Mouse (Mus musculus): ENCODE measurements around the gene Ly6c2. TPM values are rescaled to one million over a fixed set of nuclear protein-coding genes. Genes with fewer than 3 reads are reported as not detected.
"Not testable (repeated sequence)": the region's sequence is repeated elsewhere in the genome, so short reads cannot be mapped to it uniquely, and the experiment has no call there.

Gene Ly6c2
- polyA plus RNA-seq (2015; fragmentation: Nextera tagmentation; extraction: Ambion mirVana): 0.34 and 0.50 TPM in 2 replicates

- H3K9me3 ChIP-seq; ATAC-seq (replicated peaks); H3K27ac ChIP-seq; H3K4me3 ChIP-seq; H3K36me3 ChIP-seq (replicated peaks); H3K9ac ChIP-seq; H3K27me3 ChIP-seq (replicated peaks); H3K4me2 ChIP-seq; H3K4me1 ChIP-seq: not testable (repeated sequence)
- 82% methylated on average over 1 of the region's 1 CpGs for WGBS
These were observed at the start of gene Ly6c2 for GRCm38 (mm10) chr15:75111861-75112630. Ly6c2 (minus strand) TSS chr15:75111970.

DNA sequence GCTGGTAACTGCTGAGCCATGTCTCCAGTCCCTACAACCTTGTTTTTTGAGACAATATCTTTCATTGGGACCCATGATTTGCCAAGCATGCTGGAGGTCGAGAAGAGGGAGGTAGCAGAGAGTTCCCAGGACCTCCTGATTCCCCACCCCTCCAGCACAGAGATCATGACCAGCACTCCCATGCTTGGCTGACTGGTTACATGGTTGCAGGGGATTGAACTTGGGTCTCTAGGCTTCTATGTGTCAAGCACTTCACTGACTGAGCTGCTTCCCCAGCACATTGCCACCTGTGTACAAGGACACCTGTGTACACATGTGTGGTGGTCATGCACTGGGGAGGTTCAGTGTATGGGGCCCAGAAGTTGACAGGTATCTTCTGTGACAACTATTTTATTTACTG is 45.9 kb upstream of the Ly6c2 start:
- H3K36me3 ChIP-seq (replicated peaks): no peaks in the 10 kb centered on the region
- H3K27me3 ChIP-seq (replicated peaks): no peaks in the 10 kb centered on the region
- no peak overlapping the region for H3K4me3 ChIP-seq
- no peak for ATAC-seq (replicated peaks)
- no peaks in the 10 kb centered on the region for H3K9me3 ChIP-seq
- H3K4me2 ChIP-seq: no peak overlapping the region
- 36% methylated on average over 1 of the region's 1 CpGs for WGBS
- no peaks in the 10 kb centered on the region for H3K4me1 ChIP-seq
- H3K9ac ChIP-seq: no peak overlapping the region
- no peak overlapping the region for H3K27ac ChIP-seq

- Histone ChIP-seq H3K4me3 (no peak within 1 kb of the TSS), H3K36me3 (replicated peaks) (no peaks in the 10 kb centered on the region), H3K4me1 (no peaks in the 10 kb centered on the region), H3K9ac (no peak within 1 kb of the TSS), H3K27me3 (replicated peaks) (no peaks in the 10 kb centered on the region), H3K4me2 (no peak within 1 kb of the TSS), H3K9me3 (no peaks in the 10 kb centered on the region), H3K27ac (no peak within 1 kb of the TSS)
- 96% methylated on average over 1 of the region's 1 CpGs for WGBS
- no peak for ATAC-seq (replicated peaks)
These were observed 43.2 kb upstream of the Ly6c2 start, which contains the start of gene Ly6g for GRCm38 (mm10) chr15:75154940-75155339. Ly6g (plus strand) TSS chr15:75155240.

DNA sequence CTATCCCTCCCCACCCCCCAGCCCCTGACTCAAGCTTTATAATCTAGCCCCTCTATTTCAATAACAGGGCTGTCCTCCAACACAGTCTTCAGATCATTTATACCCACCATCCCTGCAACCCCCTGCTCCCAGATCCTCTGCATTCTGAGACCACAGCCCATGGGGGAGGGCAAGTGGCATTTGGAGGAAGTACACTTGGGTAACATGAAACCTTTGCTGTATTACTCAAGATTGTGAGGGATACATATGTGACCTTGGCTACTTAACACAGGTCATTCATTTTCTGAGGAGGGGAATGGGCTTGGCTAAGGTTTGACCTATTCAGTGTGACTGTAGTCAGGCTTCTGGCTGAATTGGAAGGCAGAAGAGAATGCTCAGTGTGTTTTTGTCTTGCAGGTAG is 41.3 kb upstream of the Ly6c2 start:
- Histone ChIP-seq H3K27ac (no peak overlapping the region), H3K36me3 (replicated peaks) (no peaks in the 10 kb centered on the region), H3K4me3 (no peak overlapping the region), H3K9ac (no peak overlapping the region), H3K27me3 (replicated peaks) (no peaks in the 10 kb centered on the region), H3K4me1 (no peaks in the 10 kb centered on the region), H3K9me3 (no peaks in the 10 kb centered on the region), H3K4me2 (no peak overlapping the region)
- ATAC-seq (replicated peaks): no peak

GRCm38 (mm10) chr15:75143735-75144134 is 32.0 kb upstream of the Ly6c2 start:
- Histone ChIP-seq H3K27me3 (replicated peaks) (no peaks in the 10 kb centered on the region), H3K4me3 (no peak overlapping the region), H3K27ac (no peak overlapping the region), H3K4me1 (no peaks in the 10 kb centered on the region), H3K9ac (no peak overlapping the region), H3K9me3 (no peaks in the 10 kb centered on the region), H3K4me2 (no peak overlapping the region), H3K36me3 (replicated peaks) (no peaks in the 10 kb centered on the region)
- no peak for ATAC-seq (replicated peaks)
- 72% methylated on average over 3 of the region's 3 CpGs for WGBS

- H3K9me3 ChIP-seq; H3K27me3 ChIP-seq (replicated peaks); H3K36me3 ChIP-seq (replicated peaks); H3K4me3 ChIP-seq; H3K4me2 ChIP-seq; H3K9ac ChIP-seq; ATAC-seq (replicated peaks); H3K27ac ChIP-seq; H3K4me1 ChIP-seq: not testable (repeated sequence)
- WGBS: 40% methylated on average over 6 of the region's 6 CpGs
These were observed 30.1 kb upstream of the Ly6c2 start for GRCm38 (mm10) chr15:75141812-75142360.

DNA sequence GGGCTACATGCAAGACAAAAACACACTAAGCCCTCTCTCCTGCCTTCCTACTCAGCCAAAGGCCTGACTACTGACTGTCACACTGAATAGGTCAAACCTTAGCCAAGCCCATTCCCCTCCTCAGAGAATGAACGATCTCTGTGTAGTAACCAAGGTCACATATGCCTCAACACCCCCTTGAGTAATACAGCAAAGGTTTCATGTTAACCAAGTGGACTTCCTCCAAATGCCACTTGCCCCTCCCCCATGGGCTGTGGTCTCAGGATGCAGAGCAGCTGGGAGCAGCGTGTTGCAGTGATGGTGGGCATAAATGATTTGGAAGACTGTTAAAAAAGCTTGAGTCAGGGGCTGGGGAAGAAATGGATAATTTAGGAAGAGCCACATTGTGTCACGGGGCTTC is 26.0 kb upstream of the Ly6c2 start:
- H3K4me2 ChIP-seq; ATAC-seq (replicated peaks); H3K9me3 ChIP-seq; H3K27me3 ChIP-seq (replicated peaks); H3K9ac ChIP-seq; H3K27ac ChIP-seq; H3K4me3 ChIP-seq; H3K36me3 ChIP-seq (replicated peaks); H3K4me1 ChIP-seq: not testable (repeated sequence)
- WGBS: 62% methylated on average over 3 of the region's 3 CpGs

DNA sequence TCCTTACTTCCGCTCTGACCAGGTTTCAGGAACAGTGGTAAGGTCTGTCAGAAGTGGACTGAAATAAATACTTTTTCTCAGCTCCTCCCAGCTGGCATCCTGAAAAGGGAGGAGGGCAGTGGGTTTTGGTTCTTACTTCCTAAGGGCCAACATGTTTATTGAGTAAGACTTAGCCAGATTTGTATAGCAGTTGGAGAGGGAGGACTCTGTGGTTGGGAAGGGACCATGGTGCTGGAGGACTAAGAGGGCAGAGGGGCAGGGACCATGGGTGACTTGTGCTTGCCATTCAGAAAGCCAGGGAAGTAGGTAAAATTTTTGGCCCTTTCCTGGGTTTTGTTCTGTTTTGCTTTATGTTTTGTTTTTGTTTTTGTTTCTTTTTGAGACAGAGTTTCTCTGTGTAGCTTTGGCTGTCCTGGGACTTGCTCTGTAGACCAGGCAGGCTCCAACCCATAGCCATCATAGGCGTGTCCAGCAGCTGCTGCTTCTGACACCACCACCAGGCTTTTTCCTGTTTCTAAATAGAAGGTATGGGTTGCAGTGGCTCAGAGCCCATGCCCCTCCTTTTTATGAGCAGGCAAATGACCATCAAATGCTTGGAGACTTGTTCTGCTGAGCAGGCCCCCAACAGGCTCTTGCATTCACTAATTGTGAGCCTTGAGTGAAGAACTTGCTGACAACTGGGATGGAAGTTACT is 23.5 kb upstream of the Ly6c2 start:
- H3K27me3 ChIP-seq (replicated peaks); ATAC-seq (replicated peaks); H3K4me3 ChIP-seq; H3K36me3 ChIP-seq (replicated peaks); H3K4me2 ChIP-seq; H3K27ac ChIP-seq; H3K9ac ChIP-seq; H3K9me3 ChIP-seq; H3K4me1 ChIP-seq: not testable (repeated sequence)
- 99% methylated on average over 2 of the region's 2 CpGs for WGBS

- H3K4me1 ChIP-seq; H3K27me3 ChIP-seq (replicated peaks): not testable (repeated sequence)
- WGBS: 93% methylated on average over 2 of the region's 2 CpGs
These were observed 20.6 kb upstream of the Ly6c2 start for GRCm38 (mm10) chr15:75132346-75132745.

DNA sequence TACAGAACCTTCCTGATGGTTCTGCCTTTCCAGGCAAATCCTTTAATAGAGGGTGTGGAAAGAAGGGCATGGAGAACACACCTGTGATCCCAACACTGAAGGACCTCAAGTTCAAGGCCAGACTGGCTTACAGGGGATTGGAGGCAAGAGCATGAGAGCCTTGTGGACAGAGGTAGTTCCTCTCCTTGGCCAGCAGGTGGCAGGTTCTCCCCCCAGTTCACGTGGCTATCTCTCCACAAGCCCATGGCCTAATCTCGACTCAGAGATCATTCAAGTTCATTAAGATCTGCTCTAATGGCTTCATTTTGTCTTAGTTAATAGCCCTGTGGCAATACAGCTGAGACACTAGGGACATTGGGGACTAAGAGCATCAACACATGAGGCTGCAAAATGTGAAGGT is 8.3 kb upstream of the Ly6c2 start:
- 17% methylated on average over 2 of the region's 2 CpGs for WGBS
- H3K4me2 ChIP-seq: no peak overlapping the region
- no peaks in the 10 kb centered on the region for H3K4me1 ChIP-seq
- H3K9me3 ChIP-seq: no peaks in the 10 kb centered on the region
- no peaks in the 10 kb centered on the region for H3K36me3 ChIP-seq (replicated peaks)
- H3K9ac ChIP-seq: no peak overlapping the region
- H3K27me3 ChIP-seq (replicated peaks): no peaks in the 10 kb centered on the region
- H3K4me3 ChIP-seq: no peak overlapping the region
- H3K27ac ChIP-seq: no peak overlapping the region
- ATAC-seq (replicated peaks): no peak

More at GRCm38 (mm10) chr15:75132346-75132745, 20.6 kb upstream of the Ly6c2 start:
- not testable (repeated sequence) for ATAC-seq (replicated peaks); H3K36me3 ChIP-seq (replicated peaks); H3K9ac ChIP-seq; H3K4me2 ChIP-seq; H3K4me3 ChIP-seq; H3K9me3 ChIP-seq; H3K27ac ChIP-seq

DNA sequence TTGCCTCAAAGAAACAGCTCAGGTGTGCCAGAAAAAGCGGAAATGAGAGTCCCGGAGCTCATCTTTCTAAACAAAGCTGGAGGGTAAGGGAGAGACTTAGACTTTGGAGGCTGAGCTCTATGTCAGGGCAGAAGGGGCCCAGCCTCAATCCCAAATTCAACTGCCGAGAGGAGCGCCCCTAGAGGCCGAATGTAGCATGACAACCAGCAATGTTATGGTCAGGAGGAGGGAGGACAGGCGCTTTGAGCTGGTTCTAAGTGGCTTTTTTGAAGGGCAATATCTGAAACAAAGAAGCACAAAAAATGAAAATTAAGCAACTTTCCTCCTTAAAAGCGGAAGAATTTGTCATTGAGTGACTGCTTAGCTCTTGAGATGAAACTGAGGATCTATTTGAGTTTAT is 7.0 kb upstream of the Ly6c2 start:
- not testable (repeated sequence) for H3K27me3 ChIP-seq (replicated peaks); H3K4me3 ChIP-seq; H3K4me1 ChIP-seq; ATAC-seq (replicated peaks); H3K9ac ChIP-seq; H3K27ac ChIP-seq; H3K9me3 ChIP-seq; H3K36me3 ChIP-seq (replicated peaks); H3K4me2 ChIP-seq
- 30% methylated on average over 6 of the region's 7 CpGs for WGBS

DNA sequence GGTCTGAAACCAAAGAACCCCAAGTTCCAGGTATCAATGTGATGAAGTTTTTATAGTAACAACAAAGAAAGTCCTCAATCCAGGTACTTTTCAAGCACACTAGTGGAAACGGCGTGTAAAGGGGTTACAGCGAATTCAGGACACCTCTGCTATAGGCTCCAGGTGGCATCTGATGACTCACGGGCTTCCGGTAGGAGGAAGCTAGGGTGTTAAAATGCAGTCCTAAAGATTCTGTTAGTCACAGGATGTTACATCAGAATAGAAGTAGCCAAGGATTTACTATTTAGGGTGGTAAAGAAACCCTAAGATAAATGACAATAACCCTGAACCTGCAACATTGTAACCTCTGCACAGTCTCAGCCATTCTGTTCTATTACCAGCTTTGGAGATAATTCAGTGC is 5.7 kb upstream of the Ly6c2 start:
- H3K36me3 ChIP-seq (replicated peaks); ATAC-seq (replicated peaks); H3K4me2 ChIP-seq; H3K9ac ChIP-seq; H3K9me3 ChIP-seq; H3K27ac ChIP-seq; H3K4me1 ChIP-seq; H3K27me3 ChIP-seq (replicated peaks); H3K4me3 ChIP-seq: not testable (repeated sequence)
- 97% methylated on average over 5 of the region's 5 CpGs for WGBS

DNA sequence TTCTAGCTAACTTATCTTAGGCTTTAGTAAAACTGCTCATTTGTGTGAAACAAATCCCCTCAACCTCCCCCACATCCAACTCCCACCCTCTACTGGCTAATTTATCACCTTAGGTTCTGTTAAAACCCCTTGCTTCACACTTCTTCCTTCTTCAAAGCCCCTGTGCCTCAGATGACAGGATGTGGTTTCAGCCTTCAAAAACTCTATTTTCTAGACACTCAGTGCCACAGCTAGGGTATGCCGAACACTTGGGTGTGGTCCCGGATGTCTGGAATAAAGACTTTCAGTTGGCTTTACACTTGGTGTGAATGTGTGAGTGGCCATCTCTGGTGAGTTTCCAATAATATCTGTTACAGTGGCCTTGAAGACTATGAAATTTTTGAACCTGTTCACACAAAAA is 4.8 kb upstream of the Ly6c2 start:
- no peaks in the 10 kb centered on the region for H3K27me3 ChIP-seq (replicated peaks)
- H3K36me3 ChIP-seq (replicated peaks): no peaks in the 10 kb centered on the region
- H3K4me1 ChIP-seq: no peaks in the 10 kb centered on the region
- H3K9me3 ChIP-seq: no peaks in the 10 kb centered on the region
- H3K27ac ChIP-seq: no peak overlapping the region
- 90% methylated on average over 2 of the region's 2 CpGs for WGBS
- H3K9ac ChIP-seq: no peak overlapping the region
- no peak overlapping the region for H3K4me2 ChIP-seq
- no peak overlapping the region for H3K4me3 ChIP-seq
- ATAC-seq (replicated peaks): no peak

Measured in midbrain, embryonic 15.5 days (tissue).